Mouse (Mus musculus) intestine, postnatal 0 days (tissue): ENCODE results near the gene Camta1. TPM values are rescaled to one million over a fixed set of nuclear protein-coding genes. Genes with fewer than 3 reads are reported as not detected.
A peak's percentile ranks its signal among the peaks of the same experiment; 100 is the strongest.

Experiments
- ATAC-seq: fragments of 200-750 bp; cut with Nextera tagmentation; 2 replicates; pipeline ENCODE4 v1.8.0; 2017; ENCODE audit warnings: mild to moderate bottlenecking, moderate TSS enrichment, moderate library complexity
- H3K27ac ChIP-seq: fragments of 300-500 bp; sonication (generic); 2 replicates; pipeline ENCODE4 v1.5.1; 2014; ENCODE audit warnings: mild to moderate bottlenecking, low read depth, low read length, moderate library complexity
- H3K27me3 ChIP-seq: fragments of 300-500 bp; sonication (generic); replicated peaks from 2 replicates; pipeline ENCODE4 v1.6.1; 2014; ENCODE audit warnings: low read length, mixed read lengths; ENCODE audit not compliant: control insufficient read depth, insufficient read depth
- H3K36me3 ChIP-seq: fragments of 300-500 bp; sonication (generic); 2 replicates; pipeline ENCODE4 v1.6.1; 2014; ENCODE audit warnings: mild to moderate bottlenecking, moderate library complexity; ENCODE audit not compliant: control insufficient read depth, insufficient read depth
- H3K4me1 ChIP-seq: fragments of 300-500 bp; sonication (generic); replicated peaks from 2 replicates; pipeline ENCODE4 v1.6.1; 2014; ENCODE audit warnings: antibody characterized with exemption, low read length, mixed read lengths; ENCODE audit not compliant: control insufficient read depth, insufficient read depth
- H3K4me2 ChIP-seq: fragments of 300-500 bp; sonication (generic); replicated peaks from 2 replicates; pipeline ENCODE4 v1.6.1; 2014; ENCODE audit warnings: low read depth, mild to moderate bottlenecking, moderate library complexity
- H3K4me3 ChIP-seq: fragments of 300-500 bp; sonication (generic); 2 replicates; pipeline ENCODE4 v1.5.1; 2014; ENCODE audit warnings: low read depth, low read length
- H3K9ac ChIP-seq: fragments of 300-500 bp; sonication (generic); 2 replicates; pipeline ENCODE4 v1.6.1; 2014; ENCODE audit warnings: mild to moderate bottlenecking, low read depth, low read length
- H3K9me3 ChIP-seq: fragments of 300-500 bp; sonication (generic); 2 replicates; pipeline ENCODE4 v1.6.1; 2016; ENCODE audit warnings: mixed run types; ENCODE audit not compliant: control insufficient read depth
- CTCF ChIP-seq: sonication (generic); IDR thresholded peaks from 2 replicates; pipeline ENCODE4 v1.5.1; 2016; ENCODE audit warnings: low read depth, mild to moderate bottlenecking, control low read depth, antibody characterized with exemption, moderate library complexity
- WGBS: fragments of 180-500 bp; shearing (Covaris S2); extraction: QIAGEN DNeasy Blood & Tissue Kit; methylation state at CpG from one replicate; pipeline ENCODE4 v1.1.7; 2014; 5-methylcytosine and 5-hydroxymethylcytosine counted together
- polyA plus RNA-seq: library from polyadenylated mRNA; unstranded; fragments of >200 nt; fragmentation: Nextera tagmentation; extraction: Ambion mirVana; gene quantifications from 2 replicates; pipeline ENCODE4 v1.2.1, GENCODE M21; 2015

Camta1 gene
- polyA plus RNA-seq, 1 experiment from 2014 or later, result 54.1 TPM

- TF ChIP-seq CTCF, result peak; percentile 59
- Histone ChIP-seq H3K27me3 (no peaks in the 10 kb centered on the region), H3K36me3 (no peaks in the 10 kb centered on the region), H3K9ac (no peak overlapping the region), H3K27ac (no peak overlapping the region), H3K4me3 (no peak overlapping the region), H3K4me1 (no peaks in the 10 kb centered on the region), H3K9me3 (no peaks in the 10 kb centered on the region), H3K4me2 (no peak overlapping the region)
- WGBS, result 66% methylated on average over 3 of the region's 3 CpGs
- no peak for ATAC-seq
These were observed 7.7 kb downstream of the Camta1 start for GRCm38 (mm10) chr4:151853949-151854348.

- ATAC-seq, result no peak
- Histone ChIP-seq H3K27me3 (no peaks in the 10 kb centered on the region), H3K9ac (no peak overlapping the region), H3K4me2 (no peak overlapping the region), H3K9me3 (no peaks in the 10 kb centered on the region), H3K4me1 (no peaks in the 10 kb centered on the region), H3K27ac (no peak overlapping the region), H3K36me3 (no peaks in the 10 kb centered on the region), H3K4me3 (no peak overlapping the region)
- WGBS, result 64% methylated on average over 2 of the region's 2 CpGs
- TF ChIP-seq CTCF, result peak; percentile 78
These were observed 10.5 kb downstream of the Camta1 start for GRCm38 (mm10) chr4:151851179-151851578.

- H3K36me3 ChIP-seq, result no peaks in the 10 kb centered on the region
These were observed 19.1 kb downstream of the Camta1 start for GRCm38 (mm10) chr4:151842591-151842990.

GRCm38 (mm10) chr4:151838518-151838917 lies 23.2 kb downstream of the Camta1 start:
- Histone ChIP-seq H3K36me3 (no peaks in the 10 kb centered on the region), H3K4me2 (no peak overlapping the region), H3K27ac (no peak overlapping the region), H3K4me1 (no peaks in the 10 kb centered on the region), H3K9me3 (no peaks in the 10 kb centered on the region), H3K4me3 (no peak overlapping the region), H3K27me3 (no peaks in the 10 kb centered on the region), H3K9ac (no peak overlapping the region)
- no peak for ATAC-seq
- 62% methylated on average over 2 of the region's 2 CpGs for WGBS
- TF ChIP-seq CTCF, result no peak

More at GRCm38 (mm10) chr4:151842591-151842990, 19.1 kb downstream of the Camta1 start:
- Histone ChIP-seq H3K4me1 (no peaks in the 10 kb centered on the region), H3K4me3 (no peak overlapping the region), H3K27ac (no peak overlapping the region), H3K9ac (no peak overlapping the region), H3K4me2 (no peak overlapping the region), H3K27me3 (no peaks in the 10 kb centered on the region), H3K9me3 (no peaks in the 10 kb centered on the region)
- no peak for TF ChIP-seq CTCF
- no peak for ATAC-seq
- WGBS, result 93% methylated on average over 2 of the region's 2 CpGs

GRCm38 (mm10) chr4:151835860-151836259 lies 25.8 kb downstream of the Camta1 start:
- Histone ChIP-seq H3K9me3 (no peaks in the 10 kb centered on the region), H3K4me3 (no peak overlapping the region), H3K27ac (no peak overlapping the region), H3K36me3 (no peaks in the 10 kb centered on the region), H3K9ac (no peak overlapping the region), H3K4me1 (no peaks in the 10 kb centered on the region), H3K27me3 (no peaks in the 10 kb centered on the region), H3K4me2 (no peak overlapping the region)
- 93% methylated on average over 3 of the region's 3 CpGs for WGBS
- ATAC-seq, result no peak
- no peak for TF ChIP-seq CTCF

- H3K4me2 ChIP-seq, result no peak overlapping the region
- no peaks in the 10 kb centered on the region for H3K4me1 ChIP-seq
- no peaks in the 10 kb centered on the region for H3K27me3 ChIP-seq
- H3K9me3 ChIP-seq, result no peaks in the 10 kb centered on the region
- H3K27ac ChIP-seq, result no peak overlapping the region
- H3K4me3 ChIP-seq, result no peak overlapping the region
- WGBS, result 93% methylated on average over 10 of the region's 10 CpGs
- no peaks in the 10 kb centered on the region for H3K36me3 ChIP-seq
- TF ChIP-seq CTCF, result no peak
- ATAC-seq, result no peak
- no peak overlapping the region for H3K9ac ChIP-seq
These were observed 27.1 kb downstream of the Camta1 start for GRCm38 (mm10) chr4:151834536-151834935.

GRCm38 (mm10) chr4:151833940-151834449 lies 27.7 kb downstream of the Camta1 start:
- WGBS, result 88% methylated on average over 7 of the region's 7 CpGs
- Histone ChIP-seq H3K27ac (no peak overlapping the region), H3K9me3 (no peaks in the 10 kb centered on the region), H3K4me1 (no peaks in the 10 kb centered on the region), H3K4me2 (no peak overlapping the region), H3K27me3 (no peaks in the 10 kb centered on the region), H3K4me3 (no peak overlapping the region), H3K9ac (no peak overlapping the region), H3K36me3 (no peaks in the 10 kb centered on the region)
- TF ChIP-seq CTCF, result no peak
- ATAC-seq, result no peak
